Mouse (Mus musculus) left cerebral cortex, adult 2 months (tissue): ENCODE measurements around the gene Sbsn. TPM values are rescaled to one million over a fixed set of nuclear protein-coding genes. Genes with fewer than 3 reads are reported as not detected.

ENCODE experiments used
- DNase-seq, 2 experiments: peaks; one replicate each; pipeline ENCODE4 v3.0.0; 2021 to 2022; ENCODE audit warnings: low spot score in 2 of 2, mixed read lengths in 1 of 2; ENCODE audit errors: extremely low spot score in 1 of 2
- H3K27ac ChIP-seq: fragments of 200-600 bp; 2 replicates; pipeline ENCODE4 v1.8.1; 2022
- H3K4me3 ChIP-seq: fragments of 200-600 bp; 2 replicates; pipeline ENCODE4 v1.8.1; 2022
- CTCF ChIP-seq: fragments of 200-600 bp; IDR thresholded peaks from 2 replicates; pipeline ENCODE4 v1.8.1; 2022; ENCODE audit warnings: antibody characterized with exemption, mild to moderate bottlenecking, moderate library complexity
- intact Hi-C: fragments of 180-260 bp; cut with DNase I; formaldehyde crosslinking; loops from one replicate; pipeline ENCODE4 v1.15.1; 2025
- total RNA-seq, 2 experiments: library from RNA; stranded (reverse); gene quantifications; 2 replicates each; pipeline ENCODE4 v1.2.3; 2021

Gene Sbsn
- total RNA-seq, 2 experiments from 2014 or later, result 7.8 to 8.7 TPM

DNA sequence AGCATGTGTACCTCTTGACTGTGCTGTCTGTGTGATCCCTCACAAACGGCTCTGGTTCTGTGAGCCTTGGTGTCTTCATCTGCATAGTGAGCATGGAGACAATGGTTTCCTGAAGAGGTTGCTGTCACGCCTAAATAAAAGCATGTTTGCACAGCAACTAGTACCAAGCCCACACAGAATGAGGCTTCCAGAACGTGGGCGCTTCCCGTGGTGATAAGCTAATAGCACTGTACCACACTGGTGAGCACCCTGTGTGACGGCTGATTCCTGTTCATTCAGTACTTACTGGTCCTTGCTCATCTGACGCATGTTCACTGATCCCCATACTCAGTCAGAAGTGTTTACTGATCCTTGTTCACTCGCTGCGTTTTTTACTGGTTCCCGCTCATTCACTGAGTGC, 38.9 kb downstream of the Sbsn start:
- no peak overlapping the region for H3K27ac ChIP-seq
- no peak for TF ChIP-seq CTCF
- intact Hi-C loops, result no loop called here
- H3K4me3 ChIP-seq, result no peak overlapping the region
- no peak for DNase-seq

DNA sequence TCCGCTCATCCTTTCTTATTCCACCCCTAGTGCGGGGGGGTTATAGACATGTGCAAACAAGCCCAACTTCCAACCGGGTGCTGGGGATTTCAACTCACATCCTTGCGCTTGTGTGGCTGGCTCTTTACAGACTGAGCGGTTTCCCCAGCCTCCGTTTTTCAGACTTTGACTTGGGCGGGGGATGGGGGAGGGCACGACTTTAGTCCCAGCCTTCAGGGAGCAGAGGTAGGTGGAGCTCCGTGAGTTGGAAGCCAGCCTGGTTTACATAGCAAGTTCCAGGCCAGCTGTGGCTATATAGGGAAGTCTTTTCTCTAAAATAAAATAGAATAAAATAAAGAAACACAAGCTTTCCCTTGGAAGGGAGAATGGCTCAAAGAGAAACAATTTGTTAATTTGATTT, 40.6 kb downstream of the Sbsn start:
- no peak for TF ChIP-seq CTCF
- H3K4me3 ChIP-seq, result no peak overlapping the region
- H3K27ac ChIP-seq, result no peak overlapping the region
- intact Hi-C loops, result no loop called here
- no peak for DNase-seq

DNA sequence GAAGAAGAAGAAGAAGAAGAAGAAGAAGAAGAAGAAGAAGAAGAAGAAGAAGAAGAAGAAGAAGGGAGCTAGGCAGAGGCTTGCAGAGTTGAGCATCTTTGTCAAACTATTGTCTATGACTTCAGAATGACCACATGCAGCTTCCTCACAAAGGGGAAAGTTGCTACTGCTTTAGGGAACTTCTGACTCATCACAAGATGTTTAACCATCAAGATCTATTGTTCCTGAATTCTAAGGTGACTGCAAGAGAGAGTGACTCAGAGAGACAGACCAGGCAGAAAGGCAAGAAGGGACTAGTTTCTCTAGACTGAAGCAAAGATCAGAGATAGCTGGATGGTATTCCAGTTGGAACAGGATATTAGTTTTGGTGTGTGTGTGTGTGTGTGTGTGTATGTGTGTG, 43.6 kb downstream of the Sbsn start:
- no peak for DNase-seq
- H3K4me3 ChIP-seq, result no peak overlapping the region
- intact Hi-C loops, result loop anchor here (5.0 kb wide), 1 partner anchor 62 kb away; the partner anchor contains the start of gene Ffar3
- no peak overlapping the region for H3K27ac ChIP-seq
- no peak for TF ChIP-seq CTCF

DNA sequence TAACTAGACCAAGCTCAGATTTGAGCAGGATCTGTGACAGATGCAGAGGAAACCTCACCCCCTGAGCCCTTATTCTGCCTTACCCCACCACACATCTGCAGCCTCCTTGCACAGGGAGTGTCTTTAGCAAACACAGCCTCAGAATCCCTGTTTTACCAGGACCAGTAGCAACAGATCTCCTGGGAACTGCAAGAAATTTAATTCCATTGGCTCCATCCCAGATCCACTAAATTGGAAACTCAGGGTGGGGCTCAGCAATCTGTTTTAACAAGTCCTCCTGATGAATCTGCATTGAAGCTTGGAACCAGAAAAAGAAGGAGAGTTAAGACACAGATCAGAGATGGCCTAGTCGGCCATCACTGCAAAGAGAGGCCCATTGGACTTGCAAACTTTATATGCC, 45.5 kb downstream of the Sbsn start:
- Histone ChIP-seq H3K27ac (no peak overlapping the region; the same call in 1 of the 2 replicates), H3K4me3 (no peak overlapping the region)
- TF ChIP-seq CTCF, result no peak
- intact Hi-C loops, result loop anchor here (5.0 kb wide), 1 partner anchor 61 kb away; the partner anchor contains the start of gene Ffar3
- DNase-seq, result no peak

DNA sequence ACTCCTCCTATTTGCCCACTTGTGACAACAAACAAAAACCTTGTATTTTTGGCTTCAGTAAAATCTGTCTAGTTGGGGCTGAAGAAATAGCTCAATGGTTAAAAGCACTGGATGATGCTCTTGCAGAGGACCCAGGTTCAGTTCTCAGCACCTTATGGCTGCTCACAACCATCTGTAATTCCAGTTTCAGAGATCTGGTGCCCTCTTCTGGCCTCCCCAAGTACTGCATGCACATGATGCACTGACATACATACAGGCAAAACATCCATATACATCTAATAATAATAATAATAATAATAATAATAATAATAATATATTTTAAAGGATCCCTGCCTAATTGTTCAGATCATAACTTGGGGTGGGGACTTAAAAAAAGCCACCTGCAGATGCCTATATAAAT, 49.4 kb downstream of the Sbsn start:
- intact Hi-C loops, result no loop called here
- Histone ChIP-seq H3K4me3 (no peak overlapping the region), H3K27ac (no peak overlapping the region)
- TF ChIP-seq CTCF, result no peak; the same call in 1 of the 2 replicates
- DNase-seq, result no peak

DNA sequence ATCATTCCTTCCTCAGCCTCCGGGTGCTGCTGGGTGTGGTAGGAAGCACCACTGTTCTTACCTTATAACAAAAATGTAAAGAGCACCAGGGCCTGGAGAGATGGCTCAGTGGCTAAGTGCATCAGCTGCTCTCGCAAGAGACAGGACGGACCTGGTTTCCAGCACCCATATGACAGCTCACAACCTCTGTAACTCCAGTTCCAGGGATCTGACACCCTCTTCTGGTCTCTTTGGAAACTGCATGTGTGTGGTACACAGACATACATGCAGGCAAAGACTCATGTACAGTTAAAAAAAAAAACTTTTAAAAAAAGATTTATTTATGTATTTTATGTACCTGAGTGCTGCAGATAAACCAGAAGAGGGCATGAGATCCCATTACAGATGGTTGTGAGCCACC, 52.0 kb downstream of the Sbsn start:
- no peak for DNase-seq
- intact Hi-C loops, result no loop called here
- Histone ChIP-seq H3K4me3 (no peak overlapping the region), H3K27ac (no peak overlapping the region)
- TF ChIP-seq CTCF, result no peak

DNA sequence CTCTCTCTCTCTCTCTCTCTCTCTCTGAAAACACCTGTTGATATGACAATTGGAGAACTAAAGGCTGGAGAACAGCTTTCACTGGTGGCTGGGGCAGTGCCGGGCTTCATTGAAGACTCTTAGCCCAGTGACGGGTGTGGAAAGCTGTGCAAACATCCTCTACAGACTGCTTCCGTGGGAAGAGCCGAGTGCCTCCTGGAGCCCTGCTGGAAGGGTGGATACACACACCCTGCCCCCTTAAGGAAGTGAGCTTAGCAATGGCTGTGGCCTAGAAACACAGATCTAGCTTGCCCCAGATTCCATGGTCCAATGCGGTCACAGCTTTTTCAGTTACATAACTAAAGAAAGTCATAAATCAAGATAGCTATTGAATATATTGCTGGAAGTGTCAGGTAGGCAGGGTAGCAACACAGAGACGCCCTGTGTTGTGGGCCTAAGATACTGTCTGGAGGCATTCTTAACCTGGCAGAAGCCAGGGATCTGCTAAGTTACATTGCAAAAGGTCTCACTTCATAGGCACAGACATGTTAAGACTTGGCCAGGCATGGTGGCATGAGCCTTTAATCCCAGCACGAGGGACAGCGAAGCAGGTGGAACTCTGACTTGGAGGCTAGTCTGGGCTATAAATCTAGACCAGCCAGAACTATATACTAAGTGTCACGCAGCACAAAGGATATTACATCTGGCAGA, 52.9 kb downstream of the Sbsn start:
- no peak for DNase-seq
- H3K27ac ChIP-seq, result no peak overlapping the region
- intact Hi-C loops, result no loop called here
- no peak overlapping the region for H3K4me3 ChIP-seq
- TF ChIP-seq CTCF, result no peak

Other genes with a start within 250 kb of the Sbsn start
- 100 to 1,000 TPM; 182 to 220 TPM for gene Arhgap33, start 216.4 kb upstream of the Sbsn start, total RNA-seq
- 1 to 10 TPM; 4.4 to 5.0 TPM for gene Hspb6, start 199.3 kb upstream of the Sbsn start, total RNA-seq
- gene Proser3, start 199.2 kb upstream of the Sbsn start, total RNA-seq, result 1 to 10 TPM; 4.9 to 5.2 TPM
- gene Lin37, start 191.6 kb upstream of the Sbsn start, total RNA-seq, result 10 to 100 TPM; 42.9 to 43.2 TPM
- 10 to 100 TPM; 67.4 to 74.4 TPM for gene U2af1l4, start 188.2 kb upstream of the Sbsn start, total RNA-seq
- gene Gm49396, start 188.1 kb upstream of the Sbsn start, total RNA-seq, result 1 to 10 TPM; 6.4 to 8.8 TPM
- 10 to 100 TPM; 84.9 to 93.8 TPM for gene Psenen, start 187.8 kb upstream of the Sbsn start, total RNA-seq
- 1 to 10 TPM; 3.8 to 6.6 TPM for gene Igflr1, start 186.0 kb upstream of the Sbsn start, total RNA-seq
- 10 to 100 TPM; 53.4 to 57.4 TPM for gene Kmt2b, start 162.7 kb upstream of the Sbsn start, total RNA-seq
- not detected for gene Zbtb32, start 152.6 kb upstream of the Sbsn start, total RNA-seq
- under 1 TPM; 0.48 to 0.96 TPM for gene Upk1a, start 138.6 kb upstream of the Sbsn start, total RNA-seq
- 100 to 1,000 TPM; 565 to 587 TPM for gene Cox6b1, start 125.3 kb upstream of the Sbsn start, total RNA-seq
- not detected for gene Etv2, start 115.6 kb upstream of the Sbsn start, total RNA-seq
- 10 to 100 TPM; 67.7 to 67.8 TPM for gene Rbm42, start 101.2 kb upstream of the Sbsn start, total RNA-seq
- gene Haus5, start 86.5 kb upstream of the Sbsn start, total RNA-seq, result 1 to 10 TPM; 4.7 to 5.2 TPM
- not detected for gene Pmis2, start 79.9 kb upstream of the Sbsn start, total RNA-seq
- gene 2200002J24Rik, start 52.5 kb upstream of the Sbsn start, total RNA-seq, result not detected
- gene Atp4a, start 39.3 kb upstream of the Sbsn start, total RNA-seq, result under 1 TPM; 0.70 TPM
- 100 to 1,000 TPM; 119 to 127 TPM for gene Tmem147, start 21.9 kb upstream of the Sbsn start, total RNA-seq
- gene Gapdhs, start 7.8 kb upstream of the Sbsn start, total RNA-seq, result not detected
- gene Dmkn, start 12.3 kb downstream of the Sbsn start, total RNA-seq, result 1 to 10 TPM; 1.9 to 2.1 TPM
- gene Krtdap, start 36.4 kb downstream of the Sbsn start, total RNA-seq, result not detected
- not detected for gene Ffar2, start 72.3 kb downstream of the Sbsn start, total RNA-seq
- gene Ffar3, start 104.7 kb downstream of the Sbsn start, total RNA-seq, result not detected
- gene Ffar1, start 110.1 kb downstream of the Sbsn start, total RNA-seq, result not detected
- not detected for gene Cd22, start 128.9 kb downstream of the Sbsn start, total RNA-seq
- 10 to 100 TPM; 91.1 to 93.1 TPM for gene Mag, start 163.4 kb downstream of the Sbsn start, total RNA-seq
- not detected for gene Hamp2, start 173.2 kb downstream of the Sbsn start, total RNA-seq
- gene Hamp, start 192.6 kb downstream of the Sbsn start, total RNA-seq, result not detected
- gene Usf2, start 205.3 kb downstream of the Sbsn start, total RNA-seq, result 100 to 1,000 TPM; 131 to 134 TPM
- gene Lsr, start 222.0 kb downstream of the Sbsn start, total RNA-seq, result 10 to 100 TPM; 10.1 to 10.2 TPM
- under 1 TPM; 0.23 to 0.38 TPM for gene Fam187b, start 222.3 kb downstream of the Sbsn start, total RNA-seq